Mouse (Mus musculus) forebrain, embryonic 16.5 days (tissue): ENCODE results near the gene Casc1. TPM values are rescaled to one million over a fixed set of nuclear protein-coding genes. Genes with fewer than 3 reads are reported as not detected.
"Not testable (repeated sequence)": the region's sequence is repeated elsewhere in the genome, so short reads cannot be mapped to it uniquely, and the experiment has no call there.

Experiments
- ATAC-seq: fragments of 200-750 bp; cut with Nextera tagmentation; 2 replicates; pipeline ENCODE4 v1.8.0; 2017; ENCODE audit warnings: mild to moderate bottlenecking, moderate library complexity
- H3K27ac ChIP-seq: fragments of 300-500 bp; sonication (generic); 2 replicates; pipeline ENCODE4 v1.5.1; 2014; ENCODE audit warnings: low read length, control low read depth
- H3K27me3 ChIP-seq: fragments of 300-500 bp; sonication (generic); replicated peaks from 2 replicates; pipeline ENCODE4 v1.6.1; 2014; ENCODE audit warnings: low read length; ENCODE audit not compliant: control insufficient read depth, insufficient read depth
- H3K36me3 ChIP-seq: fragments of 300-500 bp; sonication (generic); 2 replicates; pipeline ENCODE4 v1.6.1; 2014; ENCODE audit not compliant: control insufficient read depth, insufficient read depth
- H3K4me1 ChIP-seq: fragments of 300-500 bp; sonication (generic); replicated peaks from 2 replicates; pipeline ENCODE4 v1.6.1; 2014; ENCODE audit warnings: low read length; ENCODE audit not compliant: control insufficient read depth, insufficient read depth
- H3K4me2 ChIP-seq: fragments of 300-500 bp; sonication (generic); 2 replicates; pipeline ENCODE4 v1.6.1; 2014; ENCODE audit warnings: mild to moderate bottlenecking, low read length, control low read depth
- H3K4me3 ChIP-seq: fragments of 300-500 bp; sonication (generic); replicated peaks from 2 replicates; pipeline ENCODE4 v1.5.1; 2014; ENCODE audit warnings: mild to moderate bottlenecking, low read length, control low read depth
- H3K9ac ChIP-seq: fragments of 300-500 bp; sonication (generic); replicated peaks from 2 replicates; pipeline ENCODE4 v1.6.1; 2014; ENCODE audit warnings: low read depth, low read length, control low read depth
- H3K9me3 ChIP-seq: fragments of 300-500 bp; sonication (generic); 2 replicates; pipeline ENCODE4 v1.6.1; 2016; ENCODE audit warnings: low read length; ENCODE audit not compliant: control insufficient read depth
- WGBS: fragments of 180-500 bp; shearing (Covaris S2); extraction: QIAGEN DNeasy Blood & Tissue Kit; methylation state at CpG from one replicate; pipeline ENCODE4 v1.1.7; 2014; 5-methylcytosine and 5-hydroxymethylcytosine counted together
- polyA plus RNA-seq: library from polyadenylated mRNA; unstranded; fragments of >200 nt; fragmentation: Nextera tagmentation; extraction: Ambion mirVana; gene quantifications from 2 replicates; pipeline ENCODE4 v1.2.1, GENCODE M21; 2015

Gene Casc1
- polyA plus RNA-seq, 1 experiment from 2014 or later: 0.71 TPM

GRCm38 (mm10) chr6:145135295-145135694, 75.5 kb downstream of the Casc1 start:
- no peak overlapping the region for H3K4me3 ChIP-seq
- H3K9me3 ChIP-seq: no peaks in the 10 kb centered on the region
- ATAC-seq: no peak
- H3K27ac ChIP-seq: no peak overlapping the region
- H3K4me1 ChIP-seq: no peaks in the 10 kb centered on the region
- H3K4me2 ChIP-seq: no peak overlapping the region
- 76% methylated on average over 3 of the region's 3 CpGs for WGBS
- no peaks in the 10 kb centered on the region for H3K36me3 ChIP-seq
- H3K9ac ChIP-seq: no peak overlapping the region
- no peaks in the 10 kb centered on the region for H3K27me3 ChIP-seq

GRCm38 (mm10) chr6:145132969-145133368, 77.8 kb downstream of the Casc1 start:
- not testable (repeated sequence) for H3K4me1 ChIP-seq, H3K36me3 ChIP-seq, H3K27ac ChIP-seq, H3K9me3 ChIP-seq, H3K4me2 ChIP-seq, ATAC-seq, H3K9ac ChIP-seq, H3K27me3 ChIP-seq, H3K4me3 ChIP-seq
- whole genome bisulfite sequencing: 82% methylated on average over 5 of the region's 5 CpGs

GRCm38 (mm10) chr6:145131991-145132390, 78.8 kb downstream of the Casc1 start:
- Histone ChIP-seq H3K4me2 (no peak overlapping the region), H3K4me3 (no peak overlapping the region), H3K36me3 (no peaks in the 10 kb centered on the region), H3K9ac (no peak overlapping the region), H3K9me3 (no peaks in the 10 kb centered on the region), H3K27ac (no peak overlapping the region), H3K27me3 (no peaks in the 10 kb centered on the region), H3K4me1 (no peaks in the 10 kb centered on the region)
- ATAC-seq: no peak
- 84% methylated on average over 5 of the region's 5 CpGs for WGBS

GRCm38 (mm10) chr6:145129563-145129962, 81.2 kb downstream of the Casc1 start:
- H3K4me1 ChIP-seq: no peaks in the 10 kb centered on the region
- no peak for ATAC-seq
- no peak overlapping the region for H3K9ac ChIP-seq
- no peak overlapping the region for H3K27ac ChIP-seq
- no peaks in the 10 kb centered on the region for H3K27me3 ChIP-seq
- no peak overlapping the region for H3K4me2 ChIP-seq
- no peaks in the 10 kb centered on the region for H3K36me3 ChIP-seq
- no peak overlapping the region for H3K4me3 ChIP-seq
- 90% methylated on average over 4 of the region's 4 CpGs for whole genome bisulfite sequencing
- no peaks in the 10 kb centered on the region for H3K9me3 ChIP-seq

GRCm38 (mm10) chr6:145127652-145128051, 83.2 kb downstream of the Casc1 start:
- no peak overlapping the region for H3K9ac ChIP-seq
- no peak for ATAC-seq
- WGBS: 97% methylated on average over 3 of the region's 3 CpGs
- H3K27me3 ChIP-seq: no peaks in the 10 kb centered on the region
- no peak overlapping the region for H3K27ac ChIP-seq
- no peak overlapping the region for H3K4me3 ChIP-seq
- no peaks in the 10 kb centered on the region for H3K9me3 ChIP-seq
- H3K36me3 ChIP-seq: no peaks in the 10 kb centered on the region
- no peak overlapping the region for H3K4me2 ChIP-seq
- no peaks in the 10 kb centered on the region for H3K4me1 ChIP-seq

- H3K4me3 ChIP-seq: no peak overlapping the region
- no peaks in the 10 kb centered on the region for H3K36me3 ChIP-seq
- no peaks in the 10 kb centered on the region for H3K9me3 ChIP-seq
- H3K27ac ChIP-seq: no peak overlapping the region
- no peaks in the 10 kb centered on the region for H3K4me1 ChIP-seq
- no peaks in the 10 kb centered on the region for H3K27me3 ChIP-seq
- WGBS: 67% methylated on average over 7 of the region's 7 CpGs
- 0 out of 2 replicates have a peak, but pooled peaks have one; percentile 38 for ATAC-seq
- no peak overlapping the region for H3K4me2 ChIP-seq
- no peak overlapping the region for H3K9ac ChIP-seq
These were observed 85.2 kb downstream of the Casc1 start for GRCm38 (mm10) chr6:145125591-145126113.

Other genes starting within 250 kb of the Casc1 start
- 108 and 110 TPM in 2 replicates for gene Bcat1, start 134.8 kb downstream of the Casc1 start, polyA plus RNA-seq
- gene Lrmp, start 95.4 kb downstream of the Casc1 start, polyA plus RNA-seq: 0.35 and 0.82 TPM in 2 replicates
- 24.3 and 25.9 TPM in 2 replicates for gene Etfrf1, start 129 bp upstream of the Casc1 start, polyA plus RNA-seq
- 127 and 130 TPM in 2 replicates for gene Kras, start 39.2 kb upstream of the Casc1 start, polyA plus RNA-seq